Mouse (Mus musculus): Measurements from ENCODE around the gene Fam227a. TPM values are rescaled to one million over a fixed set of nuclear protein-coding genes. Genes with fewer than 3 reads are reported as not detected.
A peak's percentile ranks its signal among the peaks of the same experiment; 100 is the strongest.

Fam227a gene
- total RNA-seq (2012; rRNA removed): 1.2 TPM in 2 replicates

GRCm38 (mm10) chr15:79658531-79659375 lies at the start of gene Fam227a, which contains the start of gene Cby1:
TSS of gene Fam227a (minus strand) at chr15:79658956.
TSS of gene Cby1 (plus strand) at chr15:79659199.
- peak within 1 kb of the TSS; percentile 89 for H3K9ac ChIP-seq (ENCODE audit: insufficient read depth, low read depth, low read length, poor library complexity, severe bottlenecking)
- in situ Hi-C loops (cut with MboI; ENCODE audit: low sequenced_read_pairs in 2 of 2, unreplicated experiment in 2 of 2): no loop called here
- peak; percentile 90 for DNase-seq (ENCODE audit: low read depth, low spot score)
- H3K9me3 ChIP-seq (ENCODE audit: control insufficient read depth, insufficient read depth, low read depth, low read length): no peaks in the 10 kb centered on the region
- peak within 1 kb of the TSS; percentile 87 for H3K27ac ChIP-seq (ENCODE audit: insufficient read depth, low read depth, low read length, poor library complexity, severe bottlenecking)
- H3K36me3 ChIP-seq (ENCODE audit: control insufficient read depth, insufficient read depth, low read length, poor library complexity, severe bottlenecking): peaks cover 9% of the 10 kb centered on the region; the same call in 1 of the 2 replicates
- no peaks in the 10 kb centered on the region for H3K4me1 ChIP-seq (ENCODE audit: control insufficient read depth in 2 of 2, insufficient read depth in 2 of 2, low read length in 2 of 2, poor library complexity in 1 of 2)
- TF ChIP-seq HCFC1 (IDR thresholded peaks at IDR 0.05; ENCODE audit: borderline replicate concordance, insufficient read depth, low read length) (peak; percentile 50; the same call in 1 of the 2 replicates), ZNF384 (IDR thresholded peaks at IDR 0.05; ENCODE audit: low read depth, low read length) (no peak)
- H3K4me3 ChIP-seq (ENCODE audit: insufficient read depth in 1 of 2, low read depth in 1 of 2, low read length in 2 of 2, poor library complexity in 1 of 2, severe bottlenecking in 1 of 2): peak within 1 kb of the TSS; percentile 66 to 90

GRCm38 (mm10) chr15:79708229-79708822 lies 49.6 kb upstream of the Fam227a start:
- DNase-seq (ENCODE audit: low read depth, low spot score): peak; percentile 19
- Histone ChIP-seq H3K27ac (ENCODE audit: insufficient read depth, low read depth, low read length, poor library complexity, severe bottlenecking) (no peak overlapping the region; the same call in 1 of the 2 replicates), H3K9ac (ENCODE audit: insufficient read depth, low read depth, low read length, poor library complexity, severe bottlenecking) (no peak overlapping the region), H3K4me3 (ENCODE audit: insufficient read depth in 1 of 2, low read depth in 1 of 2, low read length in 2 of 2, poor library complexity in 1 of 2, severe bottlenecking in 1 of 2) (no peak overlapping the region), H3K36me3 (ENCODE audit: control insufficient read depth, insufficient read depth, low read length, poor library complexity, severe bottlenecking) (peaks cover 48% of the 10 kb centered on the region), H3K9me3 (ENCODE audit: control insufficient read depth, insufficient read depth, low read depth, low read length) (no peaks in the 10 kb centered on the region), H3K4me1 (ENCODE audit: control insufficient read depth in 2 of 2, insufficient read depth in 2 of 2, low read length in 2 of 2, poor library complexity in 1 of 2) (no peaks in the 10 kb centered on the region)
- TF ChIP-seq HCFC1 (IDR thresholded peaks at IDR 0.05; ENCODE audit: borderline replicate concordance, insufficient read depth, low read length) (no peak), ZNF384 (IDR thresholded peaks at IDR 0.05; ENCODE audit: low read depth, low read length) (no peak), MAFK (IDR thresholded peaks at IDR 0.05; ENCODE audit: insufficient read depth, low read depth, low read length) (no peak), CHD2 (IDR thresholded peaks at IDR 0.05; ENCODE audit: low read depth, low read length) (no peak), ZC3H11A (IDR thresholded peaks at IDR 0.05; ENCODE audit: borderline replicate concordance, low read depth, low read length) (no peak)
- in situ Hi-C loops (cut with MboI; ENCODE audit: low sequenced_read_pairs in 2 of 2, unreplicated experiment in 2 of 2): no loop called here

- Histone ChIP-seq H3K9me3 (ENCODE audit: control insufficient read depth, insufficient read depth, low read depth, low read length) (no peaks in the 10 kb centered on the region), H3K4me3 (ENCODE audit: insufficient read depth in 1 of 2, low read depth in 1 of 2, low read length in 2 of 2, poor library complexity in 1 of 2, severe bottlenecking in 1 of 2) (no peak overlapping the region), H3K27ac (ENCODE audit: insufficient read depth, low read depth, low read length, poor library complexity, severe bottlenecking) (no peak overlapping the region), H3K36me3 (ENCODE audit: control insufficient read depth, insufficient read depth, low read length, poor library complexity, severe bottlenecking) (peaks cover 36% of the 10 kb centered on the region; the same call in 1 of the 2 replicates), H3K4me1 (ENCODE audit: control insufficient read depth in 2 of 2, insufficient read depth in 2 of 2, low read length in 2 of 2, poor library complexity in 1 of 2) (no peaks in the 10 kb centered on the region), H3K9ac (ENCODE audit: insufficient read depth, low read depth, low read length, poor library complexity, severe bottlenecking) (no peak overlapping the region)
- no peak for DNase-seq (ENCODE audit: low read depth, low spot score)
- in situ Hi-C loops (cut with MboI; ENCODE audit: low sequenced_read_pairs in 2 of 2, unreplicated experiment in 2 of 2): no loop called here
- TF ChIP-seq ZNF384 (IDR thresholded peaks at IDR 0.05; ENCODE audit: low read depth, low read length) (no peak), HCFC1 (IDR thresholded peaks at IDR 0.05; ENCODE audit: borderline replicate concordance, insufficient read depth, low read length) (no peak), MAFK (IDR thresholded peaks at IDR 0.05; ENCODE audit: insufficient read depth, low read depth, low read length) (no peak), ZC3H11A (IDR thresholded peaks at IDR 0.05; ENCODE audit: borderline replicate concordance, low read depth, low read length) (no peak), CHD2 (IDR thresholded peaks at IDR 0.05; ENCODE audit: low read depth, low read length) (no peak)
These were observed 48.0 kb upstream of the Fam227a start for GRCm38 (mm10) chr15:79706603-79707214.

GRCm38 (mm10) chr15:79697558-79698187 lies 38.9 kb upstream of the Fam227a start:
- H3K4me3 ChIP-seq (ENCODE audit: insufficient read depth in 1 of 2, low read depth in 1 of 2, low read length in 2 of 2, poor library complexity in 1 of 2, severe bottlenecking in 1 of 2): no peak overlapping the region
- DNase-seq (ENCODE audit: low read depth, low spot score): no peak
- no peak overlapping the region for H3K27ac ChIP-seq (ENCODE audit: insufficient read depth, low read depth, low read length, poor library complexity, severe bottlenecking)
- peaks cover 6% of the 10 kb centered on the region; the same call in 1 of the 2 replicates for H3K36me3 ChIP-seq (ENCODE audit: control insufficient read depth, insufficient read depth, low read length, poor library complexity, severe bottlenecking)
- H3K4me1 ChIP-seq (ENCODE audit: control insufficient read depth in 2 of 2, insufficient read depth in 2 of 2, low read length in 2 of 2, poor library complexity in 1 of 2): peaks cover 3 to 8% of the 10 kb centered on the region in 2 experiments; a peak in 2 of 4 replicates
- H3K9me3 ChIP-seq (ENCODE audit: control insufficient read depth, insufficient read depth, low read depth, low read length): no peaks in the 10 kb centered on the region
- in situ Hi-C loops (cut with MboI; ENCODE audit: low sequenced_read_pairs in 2 of 2, unreplicated experiment in 2 of 2): no loop called here
- H3K9ac ChIP-seq (ENCODE audit: insufficient read depth, low read depth, low read length, poor library complexity, severe bottlenecking): no peak overlapping the region
- TF ChIP-seq CHD2 (IDR thresholded peaks at IDR 0.05; ENCODE audit: low read depth, low read length): no peak
- TF ChIP-seq ZC3H11A (IDR thresholded peaks at IDR 0.05; ENCODE audit: borderline replicate concordance, low read depth, low read length): no peak
- TF ChIP-seq MAFK (IDR thresholded peaks at IDR 0.05; ENCODE audit: insufficient read depth, low read depth, low read length): no peak
- no peak for TF ChIP-seq HCFC1 (IDR thresholded peaks at IDR 0.05; ENCODE audit: borderline replicate concordance, insufficient read depth, low read length)
- TF ChIP-seq ZNF384 (IDR thresholded peaks at IDR 0.05; ENCODE audit: low read depth, low read length): no peak

All from ES-E14 (cell line).